Mouse (Mus musculus) liver, embryonic 14.5 days (tissue): Measurements from ENCODE around the gene Smtn.

ENCODE experiments used
- CTCF ChIP-seq: IDR thresholded peaks from 2 replicates; pipeline ENCODE4 v1.5.1; 2016; ENCODE audit warnings: antibody characterized with exemption, low read depth, control low read depth
- EP300 ChIP-seq: IDR thresholded peaks from 2 replicates; pipeline ENCODE4 v1.6.1; 2016; ENCODE audit warnings: antibody characterized with exemption, low read depth

GRCm38 (mm10) chr11:3538341-3538740, 2.1 kb downstream of the Smtn start:
- TF ChIP-seq EP300, result no peak
- TF ChIP-seq CTCF, result no peak
